Mouse (Mus musculus) splenic B cell, adult 2 months (primary cell): Measurements from ENCODE around the gene Camk2n1.

Experiments used
- DNase-seq: peaks from one replicate; pipeline ENCODE4 v3.0.0-alpha.2; 2011; ENCODE audit warnings: low read depth, low spot score
- H3K27me3 ChIP-seq: 2 replicates; pipeline ENCODE4 v1.6.1; 2012; ENCODE audit warnings: mild to moderate bottlenecking, low read length, moderate library complexity, mixed read lengths; ENCODE audit not compliant: control insufficient read depth, poor library complexity, insufficient read depth, severe bottlenecking
- H3K36me3 ChIP-seq: 2 replicates; pipeline ENCODE4 v1.6.1; 2012; ENCODE audit warnings: mild to moderate bottlenecking, low read length, moderate library complexity, mixed read lengths; ENCODE audit not compliant: control insufficient read depth, poor library complexity, insufficient read depth, severe bottlenecking

Gene Camk2n1

DNA sequence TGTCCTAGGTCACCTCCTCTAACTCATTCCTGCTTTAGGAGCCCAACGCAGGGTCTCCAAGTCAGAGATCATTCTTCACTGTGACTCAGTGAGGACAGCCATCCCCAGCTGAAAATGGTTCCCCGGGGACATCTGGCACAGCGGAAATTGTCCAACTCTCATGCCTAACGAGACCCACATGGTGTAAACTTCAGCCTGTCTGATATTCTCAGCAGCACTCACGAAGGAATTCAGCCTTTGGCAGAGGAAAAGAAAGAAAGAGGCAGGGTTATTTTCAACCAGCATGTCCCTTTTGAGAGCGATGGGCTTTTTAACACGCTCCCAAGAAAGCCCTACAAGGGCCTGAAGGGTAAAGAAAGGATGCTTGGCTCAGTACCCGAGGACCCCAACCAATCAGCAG lies 22.8 kb upstream of the Camk2n1 start:
- H3K27me3 ChIP-seq, result no peaks in the 10 kb centered on the region
- no peak for DNase-seq
- H3K36me3 ChIP-seq, result no peaks in the 10 kb centered on the region

DNA sequence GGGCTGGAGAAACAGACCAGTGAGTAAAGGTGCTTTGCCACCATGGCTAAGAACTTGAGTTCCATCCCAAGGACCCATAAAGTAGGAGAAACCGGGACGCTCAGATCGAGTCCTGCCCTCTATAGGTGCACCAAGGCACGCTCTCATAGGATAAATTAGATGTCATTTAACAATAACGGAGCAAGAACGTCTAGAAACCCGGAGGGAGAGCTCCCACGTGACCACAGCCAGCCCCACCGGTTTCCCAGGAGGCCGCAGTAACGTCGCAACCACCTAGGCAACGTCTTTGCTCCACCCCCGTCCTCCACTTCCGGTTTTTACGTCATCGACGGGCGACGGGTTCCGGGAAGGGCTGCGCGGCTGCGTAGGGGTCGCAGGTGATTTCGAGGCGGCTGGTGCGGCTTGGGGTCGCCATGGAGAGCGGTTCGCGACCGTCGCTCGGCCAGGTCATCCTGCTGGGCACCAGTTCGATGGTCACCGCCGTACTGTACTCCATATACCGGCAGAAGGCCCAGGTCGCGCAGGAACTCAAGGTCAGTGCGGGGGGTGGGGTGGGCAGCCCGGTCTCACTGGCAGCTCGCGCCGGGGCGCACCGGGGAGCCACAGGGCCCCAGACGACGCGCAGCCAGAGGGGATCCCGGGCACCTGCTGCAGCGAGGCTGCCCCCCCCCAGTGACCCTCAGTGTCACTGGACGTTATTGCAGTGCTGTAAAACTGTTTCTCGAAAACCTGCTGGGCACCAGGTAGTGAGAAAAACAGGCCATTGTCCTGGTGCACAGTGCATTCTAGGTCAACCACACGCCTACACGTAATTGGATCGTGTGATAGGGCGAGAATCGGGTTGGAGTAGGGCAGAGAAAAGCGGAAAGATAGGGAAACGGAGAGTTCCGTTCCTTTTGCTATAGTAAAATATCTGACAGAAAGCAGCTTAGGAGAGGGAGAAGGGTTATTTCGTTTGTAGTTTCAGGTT lies 19.5 kb upstream of the Camk2n1 start, which contains the start of gene Mul1:
TSS of gene Mul1 (plus strand) at position 325 of the 970 bp plus-strand sequence.
- DNase-seq, result peak; percentile 95
- no peaks in the 10 kb centered on the region for H3K27me3 ChIP-seq
- H3K36me3 ChIP-seq, result no peaks in the 10 kb centered on the region; the same call in 1 of the 2 replicates

DNA sequence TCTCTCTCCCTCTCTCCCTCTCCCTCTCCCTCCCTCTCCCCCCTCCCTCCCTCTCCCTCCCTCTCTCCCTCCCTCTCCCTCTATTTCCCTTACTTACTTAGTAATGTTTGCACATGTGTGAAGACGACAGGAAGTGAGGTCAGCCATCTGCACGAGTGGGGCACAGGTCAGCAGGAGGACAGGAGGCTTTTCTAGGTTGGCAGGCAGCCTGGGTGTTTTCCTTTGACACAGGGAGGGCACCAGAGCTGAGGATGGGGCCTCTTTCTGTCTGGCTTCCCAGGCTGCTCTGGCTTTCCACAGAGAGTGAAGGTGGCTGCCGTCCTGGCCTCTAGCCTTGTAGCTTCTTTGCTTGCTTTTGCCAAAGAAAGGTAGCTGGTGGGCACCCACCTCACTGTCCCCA lies 14.1 kb upstream of the Camk2n1 start:
- DNase-seq, result no peak
- Histone ChIP-seq H3K27me3 (no peaks in the 10 kb centered on the region), H3K36me3 (peaks cover 3% of the 10 kb centered on the region; the same call in 1 of the 2 replicates)

DNA sequence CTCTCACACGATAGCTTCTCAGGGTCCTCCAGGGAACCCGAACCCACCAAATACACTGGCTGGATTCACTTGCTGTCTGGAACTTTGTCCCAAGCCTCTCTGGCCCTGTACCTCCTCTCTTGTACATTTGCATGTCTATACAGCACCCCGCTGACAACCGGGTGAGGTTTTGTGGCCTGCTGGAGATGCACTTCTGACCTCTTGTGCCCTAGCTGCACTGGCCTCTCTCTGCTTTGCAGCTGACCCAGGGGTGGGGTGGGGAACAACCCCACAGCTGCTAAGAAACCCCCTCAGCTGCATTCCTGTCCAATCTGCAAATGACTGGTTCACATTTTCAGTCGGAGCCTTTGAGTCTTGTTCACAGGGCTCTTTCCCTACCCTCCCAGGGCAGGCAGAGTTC lies 9.2 kb upstream of the Camk2n1 start:
- no peak for DNase-seq
- no peaks in the 10 kb centered on the region for H3K27me3 ChIP-seq
- 0 out of 2 replicates have a peak, but pooled peaks cover 3% of the 10 kb centered on the region for H3K36me3 ChIP-seq

DNA sequence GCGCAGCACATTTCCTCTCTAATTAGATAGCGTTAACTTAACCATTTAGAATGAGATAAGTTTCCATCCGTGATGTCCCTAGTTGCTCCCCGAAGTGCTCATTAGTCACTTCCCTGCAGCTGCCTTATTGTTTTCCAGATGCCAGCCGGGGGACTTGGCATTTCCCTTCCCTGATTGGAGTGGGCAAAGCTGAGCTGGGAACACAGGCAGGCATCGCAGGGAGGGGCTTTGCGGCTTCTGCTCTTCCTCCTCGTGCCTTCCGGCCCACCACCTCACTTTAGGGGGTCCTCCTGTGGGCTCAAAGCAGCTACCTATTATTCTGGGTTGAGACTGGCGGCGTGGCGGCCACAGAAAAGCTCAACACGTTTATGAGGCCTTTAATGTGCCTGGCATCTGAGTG lies 7.1 kb upstream of the Camk2n1 start:
- DNase-seq, result no peak
- Histone ChIP-seq H3K36me3 (no peaks in the 10 kb centered on the region), H3K27me3 (no peaks in the 10 kb centered on the region)

DNA sequence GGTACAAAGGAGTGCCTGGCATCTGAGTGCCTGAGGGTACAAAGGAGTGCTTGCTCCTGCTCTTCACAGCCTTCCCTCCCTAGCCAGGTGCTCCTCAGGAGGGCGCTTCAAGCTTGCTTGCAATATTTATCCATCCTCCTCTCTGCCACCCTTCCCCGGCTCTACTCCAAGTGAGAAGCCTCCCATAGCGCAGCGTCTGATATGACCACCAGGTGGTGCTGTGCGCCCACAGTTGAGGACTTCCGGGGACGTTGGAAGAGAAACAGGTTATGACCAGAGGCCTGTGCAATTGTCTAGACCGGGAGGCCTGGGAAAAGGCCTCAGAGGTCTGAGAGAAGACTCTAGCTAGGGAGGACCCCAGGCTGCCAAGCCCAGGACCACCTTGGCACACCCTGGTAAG lies 6.7 kb upstream of the Camk2n1 start:
- Histone ChIP-seq H3K27me3 (no peaks in the 10 kb centered on the region), H3K36me3 (no peaks in the 10 kb centered on the region)
- peak; percentile 90 for DNase-seq

DNA sequence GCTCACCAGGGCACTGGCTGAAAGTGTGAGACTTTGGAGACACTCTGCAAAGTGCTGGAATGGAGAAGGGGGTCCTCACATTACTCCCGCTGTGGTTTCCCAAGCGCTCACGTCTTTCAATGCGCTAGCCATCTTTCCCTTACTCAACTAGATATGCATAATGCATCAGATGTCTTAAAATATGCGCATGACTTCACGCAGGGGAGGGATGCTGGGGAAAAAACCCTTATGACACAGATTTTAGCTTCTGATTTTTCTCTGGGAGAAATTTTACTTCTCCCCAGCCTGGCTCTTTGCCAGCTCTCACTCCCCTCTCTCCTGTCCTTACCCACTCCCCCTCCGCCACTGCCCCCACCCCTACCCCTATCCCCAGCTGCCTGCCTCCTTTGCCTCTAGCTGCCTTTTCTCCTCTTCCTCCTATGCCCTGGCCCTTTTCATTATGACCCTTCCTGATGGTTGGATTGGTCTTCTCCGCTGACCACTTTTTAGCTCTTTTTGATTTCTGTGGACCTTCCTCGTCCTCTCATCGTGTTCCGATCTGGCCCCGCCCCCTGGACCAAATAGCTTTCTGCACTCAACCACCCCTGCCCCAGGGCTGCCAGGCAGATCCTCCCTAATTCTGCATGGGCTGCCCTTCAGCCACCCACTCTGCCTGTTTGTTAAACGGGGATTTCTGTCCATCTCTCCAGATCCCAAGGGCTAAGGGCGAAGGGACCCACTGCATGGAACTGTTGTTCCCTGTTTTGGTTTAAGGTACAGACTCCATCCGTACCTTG lies 6.1 kb upstream of the Camk2n1 start:
- no peaks in the 10 kb centered on the region for H3K27me3 ChIP-seq
- H3K36me3 ChIP-seq, result no peaks in the 10 kb centered on the region
- DNase-seq, result no peak

DNA sequence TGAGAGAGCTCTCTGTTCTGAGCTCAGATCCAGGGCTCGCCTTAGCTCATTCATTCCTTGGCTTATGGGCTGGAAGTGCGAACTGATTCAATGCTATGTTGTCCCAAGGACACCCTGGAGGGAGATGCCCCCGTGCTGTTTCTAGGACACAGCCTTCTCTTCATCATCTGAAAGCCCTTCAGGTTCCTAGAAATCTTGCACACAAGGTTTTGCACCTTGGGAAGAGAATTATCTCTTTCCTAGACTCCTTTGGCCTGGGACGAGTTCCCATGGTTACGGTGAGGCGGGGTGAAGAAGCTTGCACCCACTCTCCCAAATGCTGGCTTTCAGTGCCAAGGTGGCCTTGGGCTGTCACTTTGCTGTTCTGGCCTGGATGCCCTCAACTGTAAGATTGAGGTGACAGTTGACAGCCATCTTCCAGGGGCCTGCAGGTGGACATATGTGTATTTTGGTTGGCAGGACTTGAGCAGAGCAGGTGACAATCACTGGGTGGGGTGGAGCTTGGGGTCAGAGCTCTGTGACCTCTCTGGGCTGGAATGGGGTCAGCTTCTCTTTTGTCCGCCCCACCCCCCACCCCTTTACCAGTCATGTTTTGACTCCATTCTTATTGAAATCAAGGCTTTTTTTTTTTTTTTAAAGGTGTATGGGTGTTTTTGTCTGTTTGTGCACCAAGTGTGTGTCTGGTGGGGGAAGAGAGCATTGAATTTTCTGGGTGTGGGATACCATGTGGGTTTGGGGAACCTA lies 5.1 kb upstream of the Camk2n1 start:
- no peak for DNase-seq
- no peaks in the 10 kb centered on the region for H3K36me3 ChIP-seq
- H3K27me3 ChIP-seq, result no peaks in the 10 kb centered on the region

DNA sequence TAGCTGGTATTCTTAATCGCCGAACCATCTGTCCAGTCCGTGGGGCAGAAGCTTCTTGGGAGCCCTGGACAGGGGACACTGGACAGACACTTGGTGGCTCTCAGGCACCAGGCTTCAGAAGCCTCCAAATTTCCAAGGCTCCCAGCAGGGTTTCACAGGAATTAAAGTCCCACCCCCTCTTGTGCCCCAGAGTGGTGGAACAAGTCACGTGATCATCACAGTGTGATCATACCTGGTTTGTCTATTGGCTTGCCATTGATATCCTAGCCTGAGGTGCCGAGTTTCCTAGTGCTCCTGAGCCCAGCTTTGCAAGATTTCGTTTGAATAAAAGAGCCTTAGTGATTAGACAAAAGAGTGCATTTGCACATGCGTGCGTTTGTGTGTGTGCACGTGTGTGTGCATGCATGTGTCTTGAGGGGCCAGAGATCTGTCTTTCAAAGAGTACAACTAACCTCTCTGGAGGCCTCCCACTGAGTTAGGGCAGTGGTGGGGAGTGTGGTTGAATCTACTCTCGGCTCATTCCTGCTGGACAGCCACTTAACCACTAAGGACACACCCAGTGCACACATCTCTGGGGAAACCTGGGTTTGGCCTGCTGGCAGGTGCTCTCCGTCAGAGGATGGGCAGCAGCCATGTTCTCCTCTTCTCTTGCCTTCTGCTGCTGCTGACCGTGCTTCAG lies 4.3 kb upstream of the Camk2n1 start:
- DNase-seq, result no peak
- no peaks in the 10 kb centered on the region for H3K27me3 ChIP-seq
- H3K36me3 ChIP-seq, result no peaks in the 10 kb centered on the region

DNA sequence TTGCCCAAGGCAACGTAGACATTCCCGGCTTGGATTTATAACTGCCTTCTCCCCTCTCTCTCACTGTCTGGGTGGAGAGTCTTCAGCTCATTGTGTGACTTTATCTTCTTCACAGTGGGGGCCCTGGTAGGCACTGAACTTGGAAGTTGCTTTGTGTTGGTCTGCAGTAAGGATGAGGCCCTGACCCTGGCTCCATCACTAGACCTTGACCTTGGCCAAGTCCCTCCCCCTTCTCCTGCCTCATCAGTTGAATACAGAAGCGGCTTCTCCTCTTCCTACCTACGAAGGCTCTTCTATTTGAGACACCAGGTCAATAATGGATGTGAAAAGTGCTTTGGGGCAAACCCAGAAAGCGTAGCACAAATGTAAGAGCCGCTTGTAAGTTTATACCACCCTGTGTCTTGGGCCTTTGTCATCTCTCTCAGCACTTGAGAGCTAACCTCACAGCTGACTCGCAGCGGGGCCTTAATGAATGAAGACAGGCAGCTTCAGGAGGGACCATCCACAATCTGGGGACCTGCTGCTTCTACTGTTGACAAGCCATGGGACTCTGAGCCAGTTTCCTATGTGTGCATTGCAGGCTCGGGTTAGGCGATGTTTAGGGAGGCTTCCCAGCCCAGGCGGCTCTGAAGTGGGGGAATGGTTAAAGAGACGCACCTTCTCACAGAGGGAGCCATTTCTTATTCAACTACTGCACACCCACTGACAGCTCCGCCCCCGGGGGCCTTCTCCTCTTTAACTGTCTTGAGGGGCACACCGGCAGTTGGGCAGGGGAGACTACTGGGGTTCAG lies 1.6 kb upstream of the Camk2n1 start:
- Histone ChIP-seq H3K27me3 (no peaks in the 10 kb centered on the region; the same call in 1 of the 2 replicates), H3K36me3 (no peaks in the 10 kb centered on the region)
- DNase-seq, result no peak

DNA sequence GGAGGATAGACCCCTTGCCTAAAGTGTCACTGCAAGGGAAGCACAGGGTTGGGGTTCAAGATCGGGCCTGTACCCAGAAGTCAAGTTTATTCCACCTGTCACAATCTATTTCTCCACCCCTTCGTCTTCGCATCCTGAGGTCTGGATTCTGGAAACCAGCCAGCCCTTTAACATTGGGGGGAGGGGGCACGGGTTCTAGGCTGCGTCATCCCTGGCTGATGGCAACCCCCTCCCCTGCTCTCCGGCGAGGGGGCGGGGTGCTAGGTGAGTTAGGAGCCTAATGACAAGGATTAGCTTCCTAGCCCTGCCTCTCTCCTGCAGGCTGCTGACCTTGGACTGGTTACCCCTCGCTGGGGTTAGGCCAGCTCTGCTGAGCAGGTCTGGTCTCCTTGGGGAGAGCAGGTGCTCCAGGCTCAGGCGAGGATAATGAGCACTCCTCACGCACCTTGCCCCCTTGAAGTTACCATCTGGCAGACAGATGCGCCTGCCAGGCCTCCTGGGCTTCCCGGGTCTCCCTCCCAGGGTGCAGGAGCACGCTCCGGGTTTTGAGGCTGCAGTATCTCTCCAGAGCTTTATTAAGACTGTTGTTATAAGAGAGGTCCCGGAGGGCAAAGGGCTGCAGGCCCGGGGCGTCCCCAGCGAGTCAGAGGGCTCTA lies 889 bp upstream of the Camk2n1 start:
- Histone ChIP-seq H3K36me3 (no peaks in the 10 kb centered on the region), H3K27me3 (no peaks in the 10 kb centered on the region; the same call in 1 of the 2 replicates)
- DNase-seq, result no peak

DNA sequence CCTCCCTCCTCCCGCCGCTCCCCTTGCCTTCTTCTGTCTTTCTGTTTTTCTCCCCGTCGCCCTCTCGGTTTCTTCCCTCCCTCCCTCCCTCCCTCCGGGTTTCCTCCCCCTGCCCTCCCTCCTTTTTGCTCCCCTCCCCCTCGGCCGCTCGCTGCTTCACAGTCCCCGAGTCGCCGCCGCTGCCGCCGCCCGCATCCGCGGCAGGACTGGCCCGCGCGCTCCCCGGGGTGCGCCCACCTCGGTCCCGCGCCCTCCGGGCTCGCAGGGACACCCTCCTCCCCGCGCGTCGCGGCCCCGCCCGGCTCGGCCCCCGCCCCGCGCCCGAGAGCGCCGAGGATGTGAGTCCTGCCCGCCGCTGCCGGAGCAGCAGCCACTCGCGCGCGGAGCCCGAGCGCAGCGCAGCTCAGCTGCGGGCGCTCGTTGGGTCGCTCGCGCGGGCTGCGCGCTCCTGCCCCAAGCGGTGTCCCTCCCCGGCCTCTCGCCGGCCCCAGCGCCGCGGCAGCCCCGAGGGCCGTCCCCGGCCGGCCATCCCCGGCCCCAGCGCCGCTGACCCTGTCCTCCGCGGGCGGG lies 542 bp downstream of the Camk2n1 start:
- no peaks in the 10 kb centered on the region; the same call in 1 of the 2 replicates for H3K27me3 ChIP-seq
- DNase-seq, result peak; percentile 20
- H3K36me3 ChIP-seq, result no peaks in the 10 kb centered on the region
